Mouse (Mus musculus): ENCODE results near the gene S100a3. TPM values are rescaled to one million over a fixed set of nuclear protein-coding genes. Genes with fewer than 3 reads are reported as not detected.

The S100a3 gene
- polyA plus RNA-seq, 1 experiment from 2014 or later: 35.0 TPM

GRCm38 (mm10) chr3:90627807-90628206 is 67.4 kb downstream of the S100a3 start:
- WGBS: 60% methylated on average over 4 of the region's 4 CpGs
- H3K4me3 ChIP-seq (replicated peaks): no peak overlapping the region

GRCm38 (mm10) chr3:90629298-90629697 is 68.9 kb downstream of the S100a3 start:
- H3K27me3 ChIP-seq: no peaks in the 10 kb centered on the region
- no peaks in the 10 kb centered on the region for H3K9me3 ChIP-seq (replicated peaks)
- H3K4me1 ChIP-seq: 0 out of 2 replicates have a peak, but pooled peaks cover 4% of the 10 kb centered on the region
- H3K9ac ChIP-seq: no peak overlapping the region
- H3K27ac ChIP-seq (replicated peaks): no peak overlapping the region
- ATAC-seq (ENCODE audit: insufficient number of reproducible peaks, low FRiP score, low TSS enrichment, low read depth): peak; percentile 55; the same call in 1 of the 2 replicates
- 69% methylated on average over 2 of the region's 2 CpGs for WGBS
- H3K36me3 ChIP-seq: no peaks in the 10 kb centered on the region
- H3K4me2 ChIP-seq (replicated peaks): no peak overlapping the region
- no peak overlapping the region for H3K4me3 ChIP-seq (replicated peaks)

More at GRCm38 (mm10) chr3:90627807-90628206, 67.4 kb downstream of the S100a3 start:
- no peak for ATAC-seq (ENCODE audit: insufficient number of reproducible peaks, low FRiP score, low TSS enrichment, low read depth)
- Histone ChIP-seq H3K27me3 (no peaks in the 10 kb centered on the region), H3K27ac (replicated peaks) (no peak overlapping the region), H3K36me3 (no peaks in the 10 kb centered on the region), H3K4me1 (peaks cover 16% of the 10 kb centered on the region), H3K9ac (no peak overlapping the region), H3K9me3 (replicated peaks) (no peaks in the 10 kb centered on the region), H3K4me2 (replicated peaks) (no peak overlapping the region)

- 80% methylated on average over 2 of the region's 2 CpGs for WGBS
- ATAC-seq (ENCODE audit: insufficient number of reproducible peaks, low FRiP score, low TSS enrichment, low read depth): no peak
- Histone ChIP-seq H3K4me2 (replicated peaks) (no peak overlapping the region), H3K27ac (replicated peaks) (no peak overlapping the region), H3K9ac (no peak overlapping the region), H3K27me3 (no peaks in the 10 kb centered on the region), H3K4me3 (replicated peaks) (no peak overlapping the region), H3K4me1 (no peaks in the 10 kb centered on the region), H3K9me3 (replicated peaks) (no peaks in the 10 kb centered on the region), H3K36me3 (no peaks in the 10 kb centered on the region)
Measured at GRCm38 (mm10) chr3:90631984-90632383, 71.6 kb downstream of the S100a3 start.

GRCm38 (mm10) chr3:90638511-90639275 is 78.3 kb downstream of the S100a3 start:
- Histone ChIP-seq H3K4me3 (replicated peaks) (no peak overlapping the region), H3K4me2 (replicated peaks) (no peak overlapping the region), H3K27ac (replicated peaks) (no peak overlapping the region), H3K4me1 (no peaks in the 10 kb centered on the region), H3K9me3 (replicated peaks) (no peaks in the 10 kb centered on the region), H3K36me3 (no peaks in the 10 kb centered on the region), H3K9ac (no peak overlapping the region), H3K27me3 (no peaks in the 10 kb centered on the region)
- ATAC-seq (ENCODE audit: insufficient number of reproducible peaks, low FRiP score, low TSS enrichment, low read depth): no peak
- 47% methylated on average over 1 of the region's 1 CpGs for WGBS

GRCm38 (mm10) chr3:90639511-90640154 is 79.3 kb downstream of the S100a3 start:
- no peak overlapping the region for H3K27ac ChIP-seq (replicated peaks)
- H3K9me3 ChIP-seq (replicated peaks): no peaks in the 10 kb centered on the region
- H3K36me3 ChIP-seq: no peaks in the 10 kb centered on the region
- H3K4me3 ChIP-seq (replicated peaks): no peak overlapping the region
- H3K4me1 ChIP-seq: no peaks in the 10 kb centered on the region
- 52% methylated on average over 7 of the region's 7 CpGs for WGBS
- H3K27me3 ChIP-seq: no peaks in the 10 kb centered on the region
- H3K9ac ChIP-seq: no peak overlapping the region
- no peak overlapping the region for H3K4me2 ChIP-seq (replicated peaks)
- no peak for ATAC-seq (ENCODE audit: insufficient number of reproducible peaks, low FRiP score, low TSS enrichment, low read depth)

GRCm38 (mm10) chr3:90640981-90641380 is 80.6 kb downstream of the S100a3 start:
- no peaks in the 10 kb centered on the region for H3K27me3 ChIP-seq
- 75% methylated on average over 7 of the region's 7 CpGs for WGBS
- H3K36me3 ChIP-seq: no peaks in the 10 kb centered on the region
- H3K9ac ChIP-seq: no peak overlapping the region
- H3K4me1 ChIP-seq: no peaks in the 10 kb centered on the region
- no peaks in the 10 kb centered on the region for H3K9me3 ChIP-seq (replicated peaks)
- no peak overlapping the region for H3K4me2 ChIP-seq (replicated peaks)
- no peak for ATAC-seq (ENCODE audit: insufficient number of reproducible peaks, low FRiP score, low TSS enrichment, low read depth)
- H3K27ac ChIP-seq (replicated peaks): no peak overlapping the region
- H3K4me3 ChIP-seq (replicated peaks): no peak overlapping the region

GRCm38 (mm10) chr3:90644220-90644619 is 83.8 kb downstream of the S100a3 start:
- Histone ChIP-seq H3K27ac (replicated peaks) (no peak overlapping the region), H3K4me2 (replicated peaks) (no peak overlapping the region), H3K27me3 (no peaks in the 10 kb centered on the region), H3K4me1 (no peaks in the 10 kb centered on the region), H3K4me3 (replicated peaks) (no peak overlapping the region), H3K36me3 (no peaks in the 10 kb centered on the region), H3K9ac (no peak overlapping the region), H3K9me3 (replicated peaks) (no peaks in the 10 kb centered on the region)
- 45% methylated on average over 3 of the region's 3 CpGs for WGBS
- no peak for ATAC-seq (ENCODE audit: insufficient number of reproducible peaks, low FRiP score, low TSS enrichment, low read depth)

GRCm38 (mm10) chr3:90647291-90647690 is 86.9 kb downstream of the S100a3 start:
- ATAC-seq (ENCODE audit: insufficient number of reproducible peaks, low FRiP score, low TSS enrichment, low read depth): no peak

GRCm38 (mm10) chr3:90648981-90649380 is 88.6 kb downstream of the S100a3 start:
- no peak overlapping the region for H3K9ac ChIP-seq
- H3K4me3 ChIP-seq (replicated peaks): no peak overlapping the region
- H3K4me2 ChIP-seq (replicated peaks): no peak overlapping the region
- no peak overlapping the region for H3K27ac ChIP-seq (replicated peaks)
- H3K4me1 ChIP-seq: no peaks in the 10 kb centered on the region
- no peaks in the 10 kb centered on the region for H3K27me3 ChIP-seq
- H3K9me3 ChIP-seq (replicated peaks): no peaks in the 10 kb centered on the region
- H3K36me3 ChIP-seq: no peaks in the 10 kb centered on the region
- ATAC-seq (ENCODE audit: insufficient number of reproducible peaks, low FRiP score, low TSS enrichment, low read depth): no peak

More at GRCm38 (mm10) chr3:90647291-90647690, 86.9 kb downstream of the S100a3 start:
- Histone ChIP-seq H3K27ac (replicated peaks) (no peak overlapping the region), H3K9ac (no peak overlapping the region), H3K4me1 (no peaks in the 10 kb centered on the region), H3K9me3 (replicated peaks) (no peaks in the 10 kb centered on the region), H3K27me3 (no peaks in the 10 kb centered on the region), H3K4me2 (replicated peaks) (no peak overlapping the region), H3K4me3 (replicated peaks) (no peak overlapping the region), H3K36me3 (no peaks in the 10 kb centered on the region)
- 77% methylated on average over 1 of the region's 1 CpGs for WGBS

GRCm38 (mm10) chr3:90649832-90650231 is 89.5 kb downstream of the S100a3 start:
- H3K9me3 ChIP-seq (replicated peaks): no peaks in the 10 kb centered on the region
- H3K27me3 ChIP-seq: peaks cover 5% of the 10 kb centered on the region; the same call in 1 of the 2 replicates
- no peaks in the 10 kb centered on the region for H3K36me3 ChIP-seq
- ATAC-seq (ENCODE audit: insufficient number of reproducible peaks, low FRiP score, low TSS enrichment, low read depth): no peak
- H3K9ac ChIP-seq: no peak overlapping the region
- 88% methylated on average over 2 of the region's 2 CpGs for WGBS
- H3K4me2 ChIP-seq (replicated peaks): no peak overlapping the region
- H3K27ac ChIP-seq (replicated peaks): no peak overlapping the region
- H3K4me1 ChIP-seq: no peaks in the 10 kb centered on the region
- H3K4me3 ChIP-seq (replicated peaks): no peak overlapping the region
